Mouse (Mus musculus) layer of hippocampus, postnatal 14 days (tissue): ENCODE measurements at regions not wholly inside any gene's neighbourhood (a gene's known extent, or its start where the extent isn't known, plus 50 kb on each side); places are given as distances from the start of the nearest gene placed in this dataset.

Source experiments
- DNase-seq, 2 experiments: peaks; one replicate each; pipeline ENCODE4 v3.0.0; 2021 to 2022; ENCODE audit warnings: low spot score in 2 of 2, mixed read lengths in 1 of 2

GRCm38 (mm10) chr19:30427484-30427883 is 122.0 kb downstream of the Dkk1 start:
- DNase-seq: no peak

GRCm38 (mm10) chr19:30433141-30433540 is 116.3 kb downstream of the Dkk1 start:
- DNase-seq: no peak

GRCm38 (mm10) chr19:30435054-30435738 is 114.3 kb downstream of the Dkk1 start:
- no peak for DNase-seq

DNA sequence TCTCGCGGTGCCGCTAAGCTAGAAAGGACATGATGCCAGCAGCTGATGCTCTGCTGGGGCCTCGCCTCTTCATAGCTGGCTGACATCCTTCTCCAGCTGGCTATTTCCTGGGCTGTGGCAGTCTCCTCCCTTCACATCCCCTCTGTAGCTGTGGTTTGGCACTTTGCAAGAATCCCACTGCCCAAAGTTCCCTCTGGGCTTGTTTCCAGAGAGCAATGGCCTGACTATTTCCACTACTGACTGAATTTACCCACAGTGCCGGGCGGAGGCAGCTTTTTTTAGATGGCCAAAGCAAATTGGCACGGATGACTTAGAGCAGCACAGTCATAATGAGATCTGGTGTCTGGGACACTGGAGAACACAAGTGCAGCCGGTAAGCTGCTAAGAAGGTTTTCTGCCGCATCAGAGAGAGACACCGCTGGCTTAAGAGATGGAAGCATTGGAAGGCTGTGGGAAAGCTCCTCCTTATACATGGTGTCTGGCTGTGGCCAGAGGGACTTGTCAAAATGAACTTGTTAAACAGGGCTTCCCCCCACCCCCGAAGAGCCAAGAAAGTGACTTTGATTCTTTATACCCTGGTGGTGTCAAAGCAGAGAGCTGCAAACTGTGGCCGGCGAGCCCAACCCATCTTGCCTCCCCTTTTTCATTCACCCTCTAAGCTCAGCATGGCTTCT is 98.5 kb downstream of the Dkk1 start:
- DNase-seq: peak; percentile 9 to 31

- peak in 1 of 2 experiments; percentile 5 for DNase-seq
Observed at GRCm38 (mm10) chr19:30451543-30451920, 97.9 kb downstream of the Dkk1 start.

DNA sequence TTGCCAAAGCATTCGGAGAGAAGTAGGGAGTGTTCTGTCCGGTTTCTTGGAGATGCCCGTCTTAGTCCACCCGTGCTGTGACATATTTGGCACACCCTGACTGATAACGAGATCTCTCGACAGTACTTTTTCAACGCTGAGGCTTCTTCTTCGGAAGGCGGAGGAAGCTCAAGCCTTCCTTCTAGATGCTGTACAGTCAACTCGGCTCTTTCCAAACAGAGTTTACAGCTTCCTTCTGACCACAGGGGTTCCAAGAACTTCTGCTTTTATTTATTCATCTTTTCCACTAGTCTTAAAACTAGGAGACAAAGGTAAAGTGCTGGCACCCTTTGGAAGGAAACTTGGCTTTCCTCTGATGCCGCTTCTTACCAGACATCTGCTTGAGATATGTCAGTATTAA is 96.8 kb downstream of the Dkk1 start:
- DNase-seq: no peak

- no peak for DNase-seq
Observed at GRCm38 (mm10) chr19:30483436-30483835, 66.0 kb downstream of the Dkk1 start.

DNA sequence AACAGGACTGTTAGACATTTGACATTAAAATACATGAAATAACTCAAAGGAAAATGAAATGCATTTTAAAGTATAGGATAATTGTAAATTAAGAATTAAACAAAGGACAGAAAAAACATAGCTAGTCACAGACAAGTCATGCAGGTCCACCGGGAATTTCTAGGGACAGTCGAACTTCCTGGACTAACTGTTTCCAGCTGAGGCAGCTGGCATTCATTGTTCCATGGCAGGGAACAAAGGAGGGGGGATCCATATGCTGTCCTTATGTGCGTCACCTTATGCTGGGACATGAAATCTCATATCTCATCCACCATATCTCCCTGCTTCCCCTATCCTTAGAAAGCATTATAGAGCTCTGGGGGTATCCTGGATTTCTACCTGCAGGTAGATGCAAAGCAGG is 59.7 kb downstream of the Dkk1 start:
- no peak for DNase-seq

DNA sequence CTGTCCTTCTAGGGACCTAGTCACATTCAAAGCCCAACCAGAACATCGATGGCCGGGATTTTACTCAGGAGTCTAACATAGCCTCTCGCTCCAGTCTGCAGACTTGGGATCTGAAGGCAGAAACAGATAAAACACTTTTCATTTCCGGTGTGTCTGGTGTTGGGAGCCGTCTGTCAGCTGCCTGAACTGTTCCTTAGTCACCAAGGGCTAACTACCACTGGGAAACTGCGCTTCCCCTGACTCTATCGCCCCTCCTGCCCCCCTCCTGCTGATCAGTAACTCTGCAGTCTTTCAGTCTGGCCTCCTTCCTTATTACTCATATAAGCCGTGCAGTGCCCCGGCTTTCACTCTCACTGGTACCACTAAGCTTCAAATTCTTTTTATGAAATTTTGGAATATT is 58.5 kb downstream of the Dkk1 start:
- no peak for DNase-seq
